Mouse (Mus musculus): ENCODE results near the gene BC025920.

DNA sequence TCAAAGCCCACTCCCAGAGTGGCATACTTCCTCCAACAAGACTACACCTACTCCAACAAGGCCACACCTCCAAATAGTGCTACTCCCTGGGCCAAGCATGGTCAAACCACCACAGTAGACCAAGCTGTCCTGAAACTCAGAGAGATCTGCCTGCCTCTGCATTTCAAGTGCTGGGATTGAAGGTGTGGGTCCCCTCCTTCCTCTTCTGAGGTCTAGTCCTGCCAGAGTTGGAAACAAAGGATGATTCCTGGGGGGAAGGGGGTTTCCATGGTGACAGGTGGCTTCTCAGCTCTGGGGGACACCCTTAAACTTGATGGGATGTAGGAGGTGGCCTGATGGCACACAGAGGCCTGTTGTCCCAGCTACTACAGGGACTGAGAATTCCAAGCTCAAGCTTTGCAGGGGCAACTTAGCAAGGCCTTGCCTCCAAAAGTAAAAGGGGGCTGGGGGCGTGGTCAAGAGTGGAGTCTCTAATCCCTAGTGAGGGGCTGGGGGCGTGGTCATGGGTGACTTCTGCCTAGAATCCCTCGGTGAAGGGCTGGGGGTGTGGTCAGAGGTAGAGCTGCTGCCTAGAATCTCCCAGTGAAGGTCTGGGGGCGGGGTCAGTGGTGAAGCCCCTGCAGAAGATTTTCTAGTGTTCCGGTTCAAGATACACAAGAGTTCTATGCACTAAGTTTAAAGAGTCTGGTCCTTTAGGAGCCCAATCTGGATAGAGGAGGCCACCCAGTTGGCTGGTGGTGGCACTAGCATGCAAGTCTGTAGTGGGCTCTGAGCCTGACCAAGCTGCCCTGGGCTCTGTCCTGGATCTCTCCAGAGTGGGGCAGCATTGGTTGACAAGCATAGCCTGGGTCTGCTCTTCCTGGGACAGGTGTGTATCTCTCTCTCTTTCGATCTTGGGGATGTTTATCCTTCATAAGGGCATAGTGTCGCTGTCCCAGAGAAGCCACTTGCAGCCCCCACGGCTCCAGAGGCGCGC is 31.7 kb upstream of the BC025920 start, which contains the start of gene Tle2:
- TF ChIP-seq POLR2A (IDR thresholded peaks at IDR 0.05; ENCODE audit: extremely low read depth, insufficient read depth, low read length) (no peak), CTCF (IDR thresholded peaks at IDR 0.05; ENCODE audit: extremely low read depth, insufficient read depth, low read length) (no peak)

Measured in cortical plate, adult 2 months (tissue).